Mouse (Mus musculus) forebrain, embryonic 16.5 days (tissue): Measurements from ENCODE around the gene Hmx3. TPM values are rescaled to one million over a fixed set of nuclear protein-coding genes. Genes with fewer than 3 reads are reported as not detected.

ENCODE experiments used
- polyA plus RNA-seq: library from polyadenylated mRNA; unstranded; fragments of >200 nt; fragmentation: Nextera tagmentation; extraction: Ambion mirVana; gene quantifications from 2 replicates; pipeline ENCODE4 v1.2.1, GENCODE M21; 2015

Gene Hmx3
- polyA plus RNA-seq, 1 experiment from 2014 or later = 0.52 TPM

Other genes with a start within 250 kb of the Hmx3 start
- gene Cuzd1, start 220.6 kb upstream of the Hmx3 start, polyA plus RNA-seq = not detected in 2 replicates
- gene Fam24b, start 213.4 kb upstream of the Hmx3 start, polyA plus RNA-seq = not detected in 2 replicates
- not detected in 2 replicates for gene Fam24a, start 209.0 kb upstream of the Hmx3 start, polyA plus RNA-seq
- 21.2 and 26.1 TPM in 2 replicates for gene 2310057M21Rik, start 180.1 kb upstream of the Hmx3 start, polyA plus RNA-seq
- gene Pstk, start 171.7 kb upstream of the Hmx3 start, polyA plus RNA-seq = 35.3 and 38.3 TPM in 2 replicates
- gene Ikzf5, start 132.3 kb upstream of the Hmx3 start, polyA plus RNA-seq = 15.2 and 18.2 TPM in 2 replicates
- gene Acadsb, start 132.3 kb upstream of the Hmx3 start, polyA plus RNA-seq = 146 and 149 TPM in 2 replicates
- gene Hmx2, start 5.9 kb downstream of the Hmx3 start, polyA plus RNA-seq = 0.20 and 0.91 TPM in 2 replicates
- gene Bub3, start 17.4 kb downstream of the Hmx3 start, polyA plus RNA-seq = 186 and 188 TPM in 2 replicates